Mouse (Mus musculus) cerebellum, postnatal 25 days (tissue): Measurements from ENCODE around the gene Col9a1.

Experiments
- DNase-seq, 2 experiments: peaks; one replicate each; pipeline ENCODE4 v3.0.0; 2021; ENCODE audit warnings: mixed read lengths in 2 of 2

The Col9a1 gene

GRCm38 (mm10) chr1:24300700-24301099 lies 123.3 kb downstream of the Col9a1 start:
- DNase-seq, result no peak
